Mouse (Mus musculus) heart, embryonic 14.5 days (tissue): ENCODE measurements around the gene Uba5. TPM values are rescaled to one million over a fixed set of nuclear protein-coding genes. Genes with fewer than 3 reads are reported as not detected.

Experiments used
- ATAC-seq: fragments of 200-750 bp; cut with Nextera tagmentation; 2 replicates; pipeline ENCODE4 v1.8.0; 2017; ENCODE audit warnings: low read depth, moderate TSS enrichment; ENCODE audit not compliant: insufficient number of reproducible peaks, insufficient read depth, low FRiP score
- H3K27ac ChIP-seq, 2 experiments: fragments of 200-500 bp in 1 of 2; fragments of 300-500 bp in 1 of 2; sonication (generic) in 1 of 2; replicated peaks in 1 of 2; 2 replicates each; pipeline ENCODE4 v1.5.1; 2012 to 2014; ENCODE audit warnings: low read depth in 2 of 2, low read length in 2 of 2, control low read depth in 1 of 2, mild to moderate bottlenecking in 1 of 2, mixed read lengths in 1 of 2; ENCODE audit not compliant: control insufficient read depth in 1 of 2, insufficient read depth in 1 of 2
- H3K27me3 ChIP-seq: fragments of 300-500 bp; sonication (generic); 2 replicates; pipeline ENCODE4 v1.6.1; 2014; ENCODE audit warnings: mild to moderate bottlenecking, low read length, control low read depth; ENCODE audit not compliant: control insufficient read depth, insufficient read depth
- H3K36me3 ChIP-seq: fragments of 300-500 bp; sonication (generic); 2 replicates; pipeline ENCODE4 v1.6.1; 2014; ENCODE audit warnings: mild to moderate bottlenecking, control low read depth, low read length, mixed read lengths; ENCODE audit not compliant: control insufficient read depth, insufficient read depth
- H3K4me1 ChIP-seq, 2 experiments: fragments of 200-500 bp in 1 of 2; fragments of 300-500 bp in 1 of 2; sonication (generic) in 1 of 2; 2 replicates each; pipeline ENCODE4 v1.6.1; 2012 to 2014; ENCODE audit warnings: low read length in 2 of 2, control low read depth in 1 of 2, mixed read lengths in 1 of 2; ENCODE audit not compliant: control insufficient read depth in 2 of 2, insufficient read depth in 2 of 2
- H3K4me2 ChIP-seq: fragments of 300-500 bp; sonication (generic); 2 replicates; pipeline ENCODE4 v1.6.1; 2014; ENCODE audit warnings: mild to moderate bottlenecking, low read length
- H3K4me3 ChIP-seq, 2 experiments: fragments of 200-500 bp in 1 of 2; fragments of 300-500 bp in 1 of 2; sonication (generic) in 1 of 2; 2 replicates each; pipeline ENCODE4 v1.5.1; 2012 to 2014; ENCODE audit warnings: low read length in 2 of 2, mild to moderate bottlenecking in 2 of 2, control low read depth in 1 of 2, low read depth in 1 of 2, moderate library complexity in 1 of 2; ENCODE audit not compliant: control insufficient read depth in 1 of 2, insufficient read depth in 1 of 2
- H3K9ac ChIP-seq: fragments of 300-500 bp; sonication (generic); 2 replicates; pipeline ENCODE4 v1.6.1; 2014; ENCODE audit warnings: mild to moderate bottlenecking, low read length
- H3K9me3 ChIP-seq: fragments of 300-500 bp; sonication (generic); 2 replicates; pipeline ENCODE4 v1.6.1; 2016; ENCODE audit warnings: low read length, control low read depth; ENCODE audit not compliant: control insufficient read depth
- WGBS: fragments of 180-500 bp; shearing (Covaris S2); extraction: QIAGEN DNeasy Blood & Tissue Kit; methylation state at CpG from one replicate; pipeline ENCODE4 v1.1.7; 2014; 5-methylcytosine and 5-hydroxymethylcytosine counted together
- polyA plus RNA-seq: library from polyadenylated mRNA; unstranded; fragments of >200 nt; fragmentation: Nextera tagmentation; extraction: Ambion mirVana; gene quantifications from 2 replicates; pipeline ENCODE4 v1.2.1, GENCODE M21; 2014

Uba5 gene
- polyA plus RNA-seq, 1 experiment from 2014 or later, result 46.2 TPM

DNA sequence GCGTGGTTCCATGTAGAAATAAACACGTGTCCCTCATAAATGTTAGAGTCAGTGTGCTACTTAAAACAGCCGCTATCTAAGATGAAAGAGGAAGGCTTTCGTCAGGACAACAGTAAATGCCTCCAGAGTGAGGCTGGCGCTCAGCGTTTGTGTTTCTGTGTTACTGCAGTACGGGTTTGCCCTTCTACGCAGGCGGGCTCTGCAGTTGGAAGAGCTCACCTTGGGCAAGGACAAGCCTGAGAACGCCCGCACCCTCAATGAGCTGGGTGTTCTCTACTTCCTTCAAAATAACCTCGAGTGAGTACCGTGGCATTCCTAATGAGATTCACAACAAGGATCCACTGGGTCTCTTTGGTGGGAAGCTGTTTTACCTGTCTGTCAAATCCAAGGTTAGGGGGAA, 24.7 kb downstream of the Uba5 start:
- Histone ChIP-seq H3K9ac (no peak overlapping the region), H3K4me3 (no peak overlapping the region), H3K4me2 (no peak overlapping the region), H3K27me3 (no peaks in the 10 kb centered on the region), H3K27ac (peak overlapping the region in 1 of 2 experiments; percentile 33; a peak in 2 of 4 replicates), H3K36me3 (peaks cover 55% of the 10 kb centered on the region), H3K4me1 (peaks cover 4 to 11% of the 10 kb centered on the region in 2 experiments; a peak in 3 of 4 replicates), H3K9me3 (no peaks in the 10 kb centered on the region)
- no peak for ATAC-seq
- WGBS, result 69% methylated on average over 13 of the region's 13 CpGs

DNA sequence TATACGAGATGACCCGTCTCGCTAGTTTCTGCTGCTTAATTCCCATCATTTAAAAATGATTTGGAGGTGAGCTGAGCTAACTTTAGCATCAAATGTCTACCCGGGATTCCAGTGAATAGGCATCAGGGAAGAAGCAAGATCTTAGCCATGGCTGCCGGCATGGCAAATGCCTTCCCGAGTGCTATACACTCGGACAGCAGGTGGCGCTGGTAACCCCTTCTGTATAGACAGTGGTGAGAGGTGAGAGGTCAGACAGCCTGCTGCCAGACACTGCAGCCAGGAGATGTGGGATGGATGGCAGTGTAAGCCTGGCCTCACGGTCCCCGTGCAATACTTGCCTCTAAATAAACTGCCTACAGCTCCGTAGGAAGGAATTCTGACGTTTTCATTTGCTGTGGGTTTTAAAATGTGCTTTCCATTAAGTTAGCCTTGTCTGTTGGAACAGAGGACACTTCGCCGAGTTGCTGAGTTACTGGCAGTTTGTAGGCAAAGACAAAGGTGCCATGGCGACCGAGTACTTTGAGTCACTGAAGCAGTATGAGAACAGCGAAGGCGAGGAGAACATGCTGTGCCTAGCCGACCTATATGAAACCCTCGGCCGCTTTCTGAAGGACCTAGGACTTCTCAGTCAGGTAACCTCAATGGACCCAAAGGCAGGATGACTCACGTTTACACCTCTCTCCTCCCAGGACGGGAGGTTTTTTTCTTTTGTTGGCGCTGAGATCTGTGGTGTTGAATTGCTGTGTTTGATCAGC, 27.5 kb downstream of the Uba5 start:
- Histone ChIP-seq H3K4me1 (peaks cover 4 to 11% of the 10 kb centered on the region in 2 experiments; a peak in 3 of 4 replicates), H3K4me2 (no peak overlapping the region), H3K9ac (no peak overlapping the region), H3K4me3 (no peak overlapping the region), H3K36me3 (peaks cover 69% of the 10 kb centered on the region), H3K27me3 (no peaks in the 10 kb centered on the region), H3K9me3 (no peaks in the 10 kb centered on the region), H3K27ac (no peak overlapping the region)
- no peak for ATAC-seq
- 52% methylated on average over 24 of the region's 24 CpGs for WGBS

DNA sequence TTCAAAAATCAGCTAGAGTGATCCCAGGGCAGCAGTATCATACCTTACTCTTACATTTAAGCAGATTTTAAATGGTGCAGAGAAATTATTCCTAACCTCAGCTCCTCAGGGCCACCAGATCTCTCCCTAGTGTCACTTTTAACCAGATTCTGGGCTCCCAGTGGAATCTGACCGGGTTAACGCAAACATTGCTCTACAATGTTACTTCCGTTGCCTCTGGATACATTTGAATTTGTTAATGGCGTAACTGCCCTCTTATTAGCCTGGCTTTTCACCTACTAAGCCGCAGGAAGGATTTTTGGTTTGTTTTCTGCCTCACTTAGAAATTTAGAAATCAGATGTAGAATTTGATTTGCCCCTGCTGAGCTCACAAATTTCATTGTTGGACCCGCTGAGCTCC, 28.2 kb downstream of the Uba5 start:
- WGBS, result 80% methylated on average over 6 of the region's 6 CpGs

DNA sequence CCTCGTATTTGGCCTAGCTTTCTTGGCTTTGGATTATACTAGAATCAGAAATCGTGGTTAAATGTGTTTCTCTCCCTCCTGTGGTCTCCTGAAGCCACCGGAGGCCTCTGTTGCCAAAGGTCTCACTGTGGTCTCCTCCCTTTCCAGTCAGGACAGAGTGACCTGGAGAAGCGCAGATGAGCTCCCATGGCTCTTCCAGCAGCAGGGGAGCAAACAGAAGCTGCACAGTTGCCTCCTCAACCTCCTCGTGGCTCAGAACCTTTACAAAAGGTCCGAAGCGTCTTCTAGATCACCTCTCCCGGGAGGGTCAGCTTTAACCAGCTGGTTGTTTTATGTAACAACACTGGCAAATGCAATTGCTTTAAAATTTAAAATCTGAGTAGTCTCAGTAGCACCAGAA, 28.7 kb downstream of the Uba5 start:
- H3K27me3 ChIP-seq, result no peaks in the 10 kb centered on the region
- 77% methylated on average over 8 of the region's 8 CpGs for WGBS
- H3K9me3 ChIP-seq, result no peaks in the 10 kb centered on the region
- ATAC-seq, result no peak
- H3K4me1 ChIP-seq, result peaks cover 4 to 11% of the 10 kb centered on the region in 2 experiments; a peak in 3 of 4 replicates
- no peak overlapping the region for H3K4me3 ChIP-seq
- no peak overlapping the region for H3K9ac ChIP-seq
- H3K4me2 ChIP-seq, result no peak overlapping the region
- peaks cover 70% of the 10 kb centered on the region for H3K36me3 ChIP-seq
- H3K27ac ChIP-seq, result no peak overlapping the region

More for the DNA sequence above, 28.2 kb downstream of the Uba5 start:
- Histone ChIP-seq H3K4me1 (peaks cover 4 to 11% of the 10 kb centered on the region in 2 experiments; a peak in 3 of 4 replicates), H3K27me3 (no peaks in the 10 kb centered on the region), H3K9me3 (no peaks in the 10 kb centered on the region), H3K9ac (no peak overlapping the region), H3K4me3 (no peak overlapping the region), H3K36me3 (peaks cover 69% of the 10 kb centered on the region), H3K4me2 (no peak overlapping the region), H3K27ac (no peak overlapping the region)
- no peak for ATAC-seq

DNA sequence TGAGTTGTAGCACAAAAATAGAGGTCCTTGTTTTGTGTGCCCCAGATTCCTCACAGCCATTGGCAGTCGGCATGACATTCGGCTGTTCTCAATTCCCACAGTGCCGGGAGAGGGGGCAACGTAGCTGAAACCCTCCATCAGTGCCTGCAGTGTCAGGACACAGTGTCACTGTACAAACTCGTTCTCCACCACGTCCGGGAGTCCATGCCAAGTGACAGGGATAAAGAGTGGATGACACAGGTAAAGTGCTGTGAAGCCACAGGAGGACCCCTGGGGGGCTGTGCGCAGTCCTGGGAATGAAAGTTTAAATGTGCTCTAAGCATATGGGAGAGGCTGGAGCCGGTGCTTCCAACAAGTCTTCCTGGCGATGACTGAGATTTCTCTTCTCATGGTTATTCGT, 33.1 kb downstream of the Uba5 start:
- no peak overlapping the region for H3K4me3 ChIP-seq

DNA sequence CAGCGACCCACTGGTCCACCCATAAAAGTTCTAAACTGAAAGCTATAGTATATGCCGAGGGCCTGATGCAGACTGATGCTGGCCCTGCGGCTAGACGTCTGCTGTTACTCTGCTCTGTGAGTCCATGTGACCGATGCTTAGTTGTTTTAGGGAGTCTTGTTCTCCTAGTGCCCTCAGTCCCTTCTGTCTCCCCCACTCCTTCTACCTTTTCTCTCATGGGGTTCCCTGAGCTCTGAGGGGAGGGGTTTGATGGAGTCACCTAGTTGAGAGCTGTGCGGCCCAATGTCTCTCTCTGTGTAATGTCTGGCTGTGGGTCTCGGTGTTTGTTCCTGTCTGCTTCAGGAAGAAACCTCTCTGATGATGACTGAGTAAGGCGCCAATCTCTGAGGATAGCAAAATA, 35.7 kb downstream of the Uba5 start:
- no peak overlapping the region for H3K9ac ChIP-seq
- peaks cover 83% of the 10 kb centered on the region for H3K36me3 ChIP-seq
- no peaks in the 10 kb centered on the region for H3K4me1 ChIP-seq
- peaks cover 6% of the 10 kb centered on the region; the same call in 1 of the 2 replicates for H3K9me3 ChIP-seq
- WGBS, result 94% methylated on average over 8 of the region's 8 CpGs
- no peak overlapping the region for H3K4me3 ChIP-seq
- no peak overlapping the region for H3K27ac ChIP-seq
- H3K27me3 ChIP-seq, result no peaks in the 10 kb centered on the region
- no peak for ATAC-seq
- H3K4me2 ChIP-seq, result no peak overlapping the region

More for the DNA sequence above, 33.1 kb downstream of the Uba5 start:
- peaks cover 81% of the 10 kb centered on the region for H3K36me3 ChIP-seq
- no peak for ATAC-seq
- H3K9ac ChIP-seq, result no peak overlapping the region
- H3K9me3 ChIP-seq, result peaks cover 6% of the 10 kb centered on the region; the same call in 1 of the 2 replicates
- no peak overlapping the region for H3K27ac ChIP-seq
- H3K4me2 ChIP-seq, result no peak overlapping the region
- H3K27me3 ChIP-seq, result no peaks in the 10 kb centered on the region
- 89% methylated on average over 11 of the region's 11 CpGs for WGBS
- H3K4me1 ChIP-seq, result no peaks in the 10 kb centered on the region

DNA sequence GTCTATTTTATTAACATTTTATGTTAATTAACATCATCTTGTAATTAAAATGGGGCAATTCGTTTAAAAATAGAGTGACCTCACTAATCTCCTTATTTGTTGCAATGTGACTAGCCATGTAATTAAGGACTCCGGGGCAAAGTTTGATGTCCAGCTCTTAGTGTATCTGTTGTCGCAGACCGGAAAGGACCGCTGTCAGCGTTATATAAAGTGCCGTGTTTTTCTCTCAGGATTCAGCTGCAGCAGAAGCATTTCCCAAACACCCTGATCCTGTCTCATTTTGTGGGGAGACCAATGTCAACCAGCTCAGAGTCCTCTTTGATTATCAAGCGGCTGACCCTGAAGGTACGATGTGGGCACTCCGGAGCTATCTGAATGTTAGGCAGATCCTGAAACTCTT, 41.9 kb downstream of the Uba5 start:
- H3K9me3 ChIP-seq, result no peaks in the 10 kb centered on the region
- H3K27me3 ChIP-seq, result no peaks in the 10 kb centered on the region
- H3K4me3 ChIP-seq, result no peak overlapping the region
- H3K36me3 ChIP-seq, result peaks cover 98% of the 10 kb centered on the region
- no peak for ATAC-seq
- H3K9ac ChIP-seq, result no peak overlapping the region
- H3K4me1 ChIP-seq, result no peaks in the 10 kb centered on the region
- WGBS, result 91% methylated on average over 10 of the region's 10 CpGs
- no peak overlapping the region for H3K4me2 ChIP-seq
- H3K27ac ChIP-seq, result no peak overlapping the region

DNA sequence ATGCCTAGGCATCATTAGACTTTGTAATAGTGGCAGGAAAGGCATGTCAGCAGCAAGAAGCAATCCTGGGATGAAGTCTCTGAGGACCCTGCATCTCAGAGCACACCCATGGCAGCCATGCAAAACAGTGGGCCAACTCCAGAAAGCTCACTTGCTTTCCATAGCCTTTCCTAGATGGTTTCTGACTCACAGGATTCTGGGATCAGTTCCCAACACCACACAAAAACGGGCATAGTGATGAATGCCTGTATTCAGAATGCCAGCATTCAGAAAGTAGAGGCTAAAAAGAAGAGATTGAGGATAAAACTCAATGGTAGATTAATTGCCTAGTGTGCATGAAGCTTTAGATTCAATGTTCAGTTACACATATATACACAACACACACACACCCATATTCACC, 48.4 kb downstream of the Uba5 start:
- WGBS, result 79% methylated on average over 1 of the region's 1 CpGs
- no peaks in the 10 kb centered on the region for H3K4me1 ChIP-seq
- no peak overlapping the region for H3K9ac ChIP-seq
- no peak overlapping the region for H3K4me3 ChIP-seq
- no peaks in the 10 kb centered on the region for H3K27me3 ChIP-seq
- no peak for ATAC-seq
- peaks cover 82% of the 10 kb centered on the region for H3K36me3 ChIP-seq
- no peak overlapping the region for H3K27ac ChIP-seq
- no peaks in the 10 kb centered on the region for H3K9me3 ChIP-seq
- no peak overlapping the region for H3K4me2 ChIP-seq
